Mouse (Mus musculus): ENCODE measurements around the gene Cerkl. TPM values are rescaled to one million over a fixed set of nuclear protein-coding genes. Genes with fewer than 3 reads are reported as not detected.
A peak's percentile ranks its signal among the peaks of the same experiment; 100 is the strongest.

The Cerkl gene
- polyA plus RNA-seq, 1 experiment from 2014 or later: 0.97 TPM

- Histone ChIP-seq H3K4me3 (ENCODE audit: low read depth, low read length) (peak overlapping the region; percentile 52), H3K9ac (ENCODE audit: low read depth, low read length) (no peak overlapping the region), H3K4me2 (peak overlapping the region; percentile 77), H3K36me3 (ENCODE audit: control insufficient read depth, insufficient read depth, low read length) (no peaks in the 10 kb centered on the region), H3K9me3 (ENCODE audit: control insufficient read depth, low read length) (no peaks in the 10 kb centered on the region), H3K4me1 (replicated peaks; ENCODE audit: control insufficient read depth, insufficient read depth, low read length) (no peaks in the 10 kb centered on the region), H3K27ac (ENCODE audit: low read depth, low read length) (no peak overlapping the region), H3K27me3 (replicated peaks; ENCODE audit: control insufficient read depth, insufficient read depth, low read length) (peaks cover 9% of the 10 kb centered on the region)
- ATAC-seq (replicated peaks; ENCODE audit: low FRiP score): peak; percentile 54
- no peak for DNase-seq (ENCODE audit: low spot score)
- under 1% methylated on average over 35 of the region's 35 CpGs for WGBS
Measured at GRCm38 (mm10) chr2:79428569-79429104, 27.9 kb downstream of the Cerkl start.

- Histone ChIP-seq H3K4me3 (ENCODE audit: low read depth, low read length) (no peak overlapping the region), H3K4me1 (replicated peaks; ENCODE audit: control insufficient read depth, insufficient read depth, low read length) (no peaks in the 10 kb centered on the region), H3K4me2 (no peak overlapping the region; the same call in 1 of the 2 replicates), H3K9me3 (ENCODE audit: control insufficient read depth, low read length) (no peaks in the 10 kb centered on the region), H3K27ac (ENCODE audit: low read depth, low read length) (no peak overlapping the region), H3K9ac (ENCODE audit: low read depth, low read length) (no peak overlapping the region), H3K27me3 (replicated peaks; ENCODE audit: control insufficient read depth, insufficient read depth, low read length) (peaks cover 9% of the 10 kb centered on the region), H3K36me3 (ENCODE audit: control insufficient read depth, insufficient read depth, low read length) (no peaks in the 10 kb centered on the region)
- DNase-seq (ENCODE audit: low spot score) (no peak), ATAC-seq (replicated peaks; ENCODE audit: low FRiP score) (no peak)
- WGBS: 36% methylated on average over 6 of the region's 6 CpGs
Measured at GRCm38 (mm10) chr2:79428022-79428421, 28.6 kb downstream of the Cerkl start.

- Histone ChIP-seq H3K9ac (ENCODE audit: low read depth, low read length) (no peak overlapping the region), H3K36me3 (ENCODE audit: control insufficient read depth, insufficient read depth, low read length) (no peaks in the 10 kb centered on the region), H3K9me3 (ENCODE audit: control insufficient read depth, low read length) (no peaks in the 10 kb centered on the region), H3K4me1 (replicated peaks; ENCODE audit: control insufficient read depth, insufficient read depth, low read length) (no peaks in the 10 kb centered on the region), H3K4me3 (ENCODE audit: low read depth, low read length) (no peak overlapping the region), H3K4me2 (no peak overlapping the region), H3K27ac (ENCODE audit: low read depth, low read length) (no peak overlapping the region), H3K27me3 (replicated peaks; ENCODE audit: control insufficient read depth, insufficient read depth, low read length) (no peaks in the 10 kb centered on the region)
- DNase-seq (ENCODE audit: low spot score): no peak
- 58% methylated on average over 6 of the region's 6 CpGs for WGBS
- ATAC-seq (replicated peaks; ENCODE audit: low FRiP score): no peak
Measured at GRCm38 (mm10) chr2:79421696-79422095, 34.9 kb downstream of the Cerkl start.

- no peaks in the 10 kb centered on the region for H3K36me3 ChIP-seq (ENCODE audit: control insufficient read depth, insufficient read depth, low read length)
- ATAC-seq (replicated peaks; ENCODE audit: low FRiP score) (no peak), DNase-seq (ENCODE audit: low spot score) (no peak)
- H3K4me3 ChIP-seq (ENCODE audit: low read depth, low read length): no peak overlapping the region
- no peaks in the 10 kb centered on the region for H3K4me1 ChIP-seq (replicated peaks; ENCODE audit: control insufficient read depth, insufficient read depth, low read length)
- H3K9ac ChIP-seq (ENCODE audit: low read depth, low read length): no peak overlapping the region
- H3K4me2 ChIP-seq: no peak overlapping the region
- H3K27me3 ChIP-seq (replicated peaks; ENCODE audit: control insufficient read depth, insufficient read depth, low read length): no peaks in the 10 kb centered on the region
- H3K27ac ChIP-seq (ENCODE audit: low read depth, low read length): no peak overlapping the region
- 87% methylated on average over 7 of the region's 7 CpGs for WGBS
- no peaks in the 10 kb centered on the region for H3K9me3 ChIP-seq (ENCODE audit: control insufficient read depth, low read length)
Measured at GRCm38 (mm10) chr2:79414505-79414904, 42.1 kb downstream of the Cerkl start.

- DNase-seq (ENCODE audit: low spot score): no peak
- 80% methylated on average over 3 of the region's 3 CpGs for WGBS
- ATAC-seq (replicated peaks; ENCODE audit: low FRiP score): no peak
- Histone ChIP-seq H3K4me2 (no peak overlapping the region), H3K9me3 (ENCODE audit: control insufficient read depth, low read length) (no peaks in the 10 kb centered on the region), H3K27ac (ENCODE audit: low read depth, low read length) (no peak overlapping the region), H3K4me1 (replicated peaks; ENCODE audit: control insufficient read depth, insufficient read depth, low read length) (no peaks in the 10 kb centered on the region), H3K4me3 (ENCODE audit: low read depth, low read length) (no peak overlapping the region), H3K36me3 (ENCODE audit: control insufficient read depth, insufficient read depth, low read length) (no peaks in the 10 kb centered on the region), H3K27me3 (replicated peaks; ENCODE audit: control insufficient read depth, insufficient read depth, low read length) (no peaks in the 10 kb centered on the region), H3K9ac (ENCODE audit: low read depth, low read length) (no peak overlapping the region)
Measured at GRCm38 (mm10) chr2:79410903-79411255, 45.7 kb downstream of the Cerkl start.

GRCm38 (mm10) chr2:79410247-79410902, 46.2 kb downstream of the Cerkl start:
- Histone ChIP-seq H3K4me1 (replicated peaks; ENCODE audit: control insufficient read depth, insufficient read depth, low read length) (no peaks in the 10 kb centered on the region), H3K9ac (ENCODE audit: low read depth, low read length) (no peak overlapping the region), H3K4me3 (ENCODE audit: low read depth, low read length) (no peak overlapping the region), H3K9me3 (ENCODE audit: control insufficient read depth, low read length) (no peaks in the 10 kb centered on the region), H3K4me2 (no peak overlapping the region), H3K27me3 (replicated peaks; ENCODE audit: control insufficient read depth, insufficient read depth, low read length) (no peaks in the 10 kb centered on the region), H3K36me3 (ENCODE audit: control insufficient read depth, insufficient read depth, low read length) (no peaks in the 10 kb centered on the region), H3K27ac (ENCODE audit: low read depth, low read length) (no peak overlapping the region)
- WGBS: 59% methylated on average over 15 of the region's 15 CpGs
- DNase-seq (ENCODE audit: low spot score) (no peak), ATAC-seq (replicated peaks; ENCODE audit: low FRiP score) (no peak)

GRCm38 (mm10) chr2:79405661-79406405, 50.8 kb downstream of the Cerkl start:
- H3K4me1 ChIP-seq (replicated peaks; ENCODE audit: control insufficient read depth, insufficient read depth, low read length): no peaks in the 10 kb centered on the region
- no peak overlapping the region for H3K4me2 ChIP-seq
- ATAC-seq (replicated peaks; ENCODE audit: low FRiP score) (no peak), DNase-seq (ENCODE audit: low spot score) (no peak)
- no peaks in the 10 kb centered on the region for H3K36me3 ChIP-seq (ENCODE audit: control insufficient read depth, insufficient read depth, low read length)
- H3K9ac ChIP-seq (ENCODE audit: low read depth, low read length): no peak overlapping the region
- H3K27me3 ChIP-seq (replicated peaks; ENCODE audit: control insufficient read depth, insufficient read depth, low read length): no peaks in the 10 kb centered on the region
- no peak overlapping the region for H3K4me3 ChIP-seq (ENCODE audit: low read depth, low read length)
- 80% methylated on average over 5 of the region's 5 CpGs for WGBS
- no peaks in the 10 kb centered on the region for H3K9me3 ChIP-seq (ENCODE audit: control insufficient read depth, low read length)
- no peak overlapping the region for H3K27ac ChIP-seq (ENCODE audit: low read depth, low read length)

GRCm38 (mm10) chr2:79400045-79400444, 56.5 kb downstream of the Cerkl start:
- WGBS: 70% methylated on average over 4 of the region's 4 CpGs
- H3K9me3 ChIP-seq (ENCODE audit: control insufficient read depth, low read length): no peaks in the 10 kb centered on the region

More at GRCm38 (mm10) chr2:79400045-79400444, 56.5 kb downstream of the Cerkl start:
- Histone ChIP-seq H3K4me1 (replicated peaks; ENCODE audit: control insufficient read depth, insufficient read depth, low read length) (no peaks in the 10 kb centered on the region), H3K27ac (ENCODE audit: low read depth, low read length) (no peak overlapping the region), H3K9ac (ENCODE audit: low read depth, low read length) (no peak overlapping the region), H3K27me3 (replicated peaks; ENCODE audit: control insufficient read depth, insufficient read depth, low read length) (no peaks in the 10 kb centered on the region), H3K4me2 (no peak overlapping the region), H3K36me3 (ENCODE audit: control insufficient read depth, insufficient read depth, low read length) (no peaks in the 10 kb centered on the region), H3K4me3 (ENCODE audit: low read depth, low read length) (no peak overlapping the region)
- ATAC-seq (replicated peaks; ENCODE audit: low FRiP score): no peak
- DNase-seq (ENCODE audit: low spot score): no peak

Measured in liver, embryonic 11.5 days (tissue).